1 mouse cellular context compared by ENCODE assay signal in the genomic region with DNA sequence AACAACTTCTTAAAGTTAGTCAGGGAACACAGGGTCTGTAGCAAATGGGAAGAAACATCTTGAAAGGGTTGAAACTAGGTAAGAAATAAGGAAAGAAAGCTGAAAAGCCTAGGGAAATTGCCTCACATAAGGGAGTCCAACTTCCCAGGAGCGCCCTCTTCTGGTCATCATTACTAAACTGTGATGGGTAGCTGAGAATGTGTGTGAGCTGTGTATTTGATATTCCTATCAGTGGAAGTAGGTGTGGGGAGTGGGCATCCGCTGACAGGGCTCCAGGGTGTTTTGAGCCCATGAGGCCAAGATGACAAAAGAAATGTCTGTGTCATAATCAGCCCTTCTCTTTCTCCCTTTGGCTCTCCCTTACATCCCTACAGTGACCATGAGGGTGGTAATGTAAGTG.
A peak's percentile ranks its signal among the peaks of the same experiment; 100 is the strongest.
TF ChIP-seq lines count a peak whose summit lies in the region.

No protein-coding gene starts in this region.

TF ChIP-seq in MEL, 35 proteins besides CTCF, POLR2A, EP300 and RAD21:
- TF ChIP-seq MAZ (IDR thresholded peaks at IDR 0.05; ENCODE audit: low read depth, low read length) = no peak
- TF ChIP-seq ZC3H11A (IDR thresholded peaks at IDR 0.05; ENCODE audit: low read depth, low read length) = peak; percentile 8; the same call in 1 of the 2 replicates
- TF ChIP-seq GATA1 (IDR thresholded peaks at IDR 0.05; ENCODE audit: low read depth, low read length) = no peak
- TF ChIP-seq POLR2AphosphoS2 (IDR thresholded peaks at IDR 0.05; ENCODE audit: low read length) = peak; percentile 2; the same call in 1 of the 2 replicates
- TF ChIP-seq SMC3 (IDR thresholded peaks at IDR 0.05; ENCODE audit: low read depth, low read length) = peak; percentile 52
TF ChIP-seq in MEL: peak in this region for 3.
